Mouse (Mus musculus): ENCODE results near the gene Tldc1. TPM values are rescaled to one million over a fixed set of nuclear protein-coding genes. Genes with fewer than 3 reads are reported as not detected.

The Tldc1 gene
- polyA plus RNA-seq, 1 experiment from 2014 or later = 14.6 TPM

- Histone ChIP-seq H3K4me3 (no peak overlapping the region), H3K4me2 (no peak overlapping the region), H3K9ac (no peak overlapping the region), H3K27me3 (replicated peaks) (no peaks in the 10 kb centered on the region), H3K27ac (ENCODE audit: poor library complexity, severe bottlenecking) (no peak overlapping the region), H3K9me3 (replicated peaks) (no peaks in the 10 kb centered on the region), H3K36me3 (peaks cover 66% of the 10 kb centered on the region), H3K4me1 (replicated peaks) (peaks cover 8% of the 10 kb centered on the region)
- ATAC-seq (ENCODE audit: insufficient number of reproducible peaks, low FRiP score) = no peak
- 65% methylated on average over 22 of the region's 22 CpGs for WGBS
Measured at GRCm38 (mm10) chr8:119765761-119766444, 12.3 kb downstream of the Tldc1 start.

GRCm38 (mm10) chr8:119765311-119765710 lies 12.9 kb downstream of the Tldc1 start:
- ATAC-seq (ENCODE audit: insufficient number of reproducible peaks, low FRiP score) = no peak
- Histone ChIP-seq H3K4me2 (no peak overlapping the region), H3K27ac (ENCODE audit: poor library complexity, severe bottlenecking) (no peak overlapping the region), H3K9me3 (replicated peaks) (no peaks in the 10 kb centered on the region), H3K4me1 (replicated peaks) (peaks cover 8% of the 10 kb centered on the region), H3K36me3 (peaks cover 68% of the 10 kb centered on the region), H3K27me3 (replicated peaks) (no peaks in the 10 kb centered on the region), H3K4me3 (no peak overlapping the region), H3K9ac (no peak overlapping the region)
- 83% methylated on average over 10 of the region's 10 CpGs for WGBS

GRCm38 (mm10) chr8:119762226-119763220 lies 15.7 kb downstream of the Tldc1 start:
- peaks cover 49% of the 10 kb centered on the region for H3K36me3 ChIP-seq
- no peak overlapping the region for H3K27ac ChIP-seq (ENCODE audit: poor library complexity, severe bottlenecking)
- WGBS = 77% methylated on average over 21 of the region's 21 CpGs
- peaks cover 8% of the 10 kb centered on the region for H3K4me1 ChIP-seq (replicated peaks)
- no peaks in the 10 kb centered on the region for H3K27me3 ChIP-seq (replicated peaks)
- H3K9ac ChIP-seq = no peak overlapping the region
- no peak overlapping the region for H3K4me2 ChIP-seq
- no peak overlapping the region for H3K4me3 ChIP-seq
- ATAC-seq (ENCODE audit: insufficient number of reproducible peaks, low FRiP score) = no peak
- H3K9me3 ChIP-seq (replicated peaks) = no peaks in the 10 kb centered on the region

GRCm38 (mm10) chr8:119761692-119762091 lies 16.5 kb downstream of the Tldc1 start:
- H3K9me3 ChIP-seq (replicated peaks) = no peaks in the 10 kb centered on the region
- H3K4me3 ChIP-seq = no peak overlapping the region
- H3K36me3 ChIP-seq = peaks cover 41% of the 10 kb centered on the region
- no peak overlapping the region for H3K4me2 ChIP-seq
- H3K4me1 ChIP-seq (replicated peaks) = peaks cover 12% of the 10 kb centered on the region
- WGBS = 84% methylated on average over 11 of the region's 11 CpGs
- H3K27ac ChIP-seq (ENCODE audit: poor library complexity, severe bottlenecking) = no peak overlapping the region
- no peak for ATAC-seq (ENCODE audit: insufficient number of reproducible peaks, low FRiP score)
- no peak overlapping the region for H3K9ac ChIP-seq
- no peaks in the 10 kb centered on the region for H3K27me3 ChIP-seq (replicated peaks)

- 31% methylated on average over 5 of the region's 5 CpGs for WGBS
- Histone ChIP-seq H3K4me1 (replicated peaks) (peaks cover 20% of the 10 kb centered on the region), H3K4me2 (0 out of 2 replicates have a peak overlapping the region, but pooled peaks have one; percentile 52), H3K9me3 (replicated peaks) (no peaks in the 10 kb centered on the region), H3K27me3 (replicated peaks) (0 out of 2 replicates have a peak, but pooled peaks cover 3% of the 10 kb centered on the region), H3K4me3 (no peak overlapping the region), H3K27ac (ENCODE audit: poor library complexity, severe bottlenecking) (no peak overlapping the region), H3K36me3 (peaks cover 13% of the 10 kb centered on the region), H3K9ac (no peak overlapping the region)
- no peak for ATAC-seq (ENCODE audit: insufficient number of reproducible peaks, low FRiP score)
Measured at GRCm38 (mm10) chr8:119756538-119756937, 21.7 kb downstream of the Tldc1 start.

GRCm38 (mm10) chr8:119756147-119756461 lies 22.1 kb downstream of the Tldc1 start:
- 0 out of 2 replicates have a peak, but pooled peaks cover 3% of the 10 kb centered on the region for H3K27me3 ChIP-seq (replicated peaks)
- peaks cover 9% of the 10 kb centered on the region for H3K36me3 ChIP-seq
- 0 out of 2 replicates have a peak overlapping the region, but pooled peaks have one; percentile 30 for H3K4me3 ChIP-seq
- no peaks in the 10 kb centered on the region for H3K9me3 ChIP-seq (replicated peaks)
- H3K27ac ChIP-seq (ENCODE audit: poor library complexity, severe bottlenecking) = no peak overlapping the region
- H3K4me2 ChIP-seq = peak overlapping the region; percentile 52
- H3K4me1 ChIP-seq (replicated peaks) = peaks cover 20% of the 10 kb centered on the region
- H3K9ac ChIP-seq = no peak overlapping the region
- WGBS = 52% methylated on average over 2 of the region's 2 CpGs
- ATAC-seq (ENCODE audit: insufficient number of reproducible peaks, low FRiP score) = no peak

GRCm38 (mm10) chr8:119755238-119756146 lies 22.7 kb downstream of the Tldc1 start:
- H3K4me2 ChIP-seq = peak overlapping the region; percentile 52
- no peaks in the 10 kb centered on the region for H3K9me3 ChIP-seq (replicated peaks)
- peak overlapping the region; percentile 30 for H3K4me3 ChIP-seq
- H3K27me3 ChIP-seq (replicated peaks) = 0 out of 2 replicates have a peak, but pooled peaks cover 3% of the 10 kb centered on the region
- H3K9ac ChIP-seq = no peak overlapping the region
- 25% methylated on average over 28 of the region's 28 CpGs for WGBS
- peaks cover 3% of the 10 kb centered on the region; the same call in 1 of the 2 replicates for H3K36me3 ChIP-seq
- H3K4me1 ChIP-seq (replicated peaks) = peaks cover 20% of the 10 kb centered on the region
- no peak overlapping the region for H3K27ac ChIP-seq (ENCODE audit: poor library complexity, severe bottlenecking)
- peak; percentile 34; the same call in 1 of the 2 replicates for ATAC-seq (ENCODE audit: insufficient number of reproducible peaks, low FRiP score)

GRCm38 (mm10) chr8:119744604-119745003 lies 33.6 kb downstream of the Tldc1 start:
- H3K36me3 ChIP-seq = no peaks in the 10 kb centered on the region
- WGBS = 40% methylated on average over 4 of the region's 4 CpGs
- no peak overlapping the region for H3K9ac ChIP-seq
- 0 out of 2 replicates have a peak, but pooled peaks cover 3% of the 10 kb centered on the region for H3K27me3 ChIP-seq (replicated peaks)
- ATAC-seq (ENCODE audit: insufficient number of reproducible peaks, low FRiP score) = no peak
- peaks cover 19% of the 10 kb centered on the region; the same call in 1 of the 2 replicates for H3K4me1 ChIP-seq (replicated peaks)
- no peaks in the 10 kb centered on the region for H3K9me3 ChIP-seq (replicated peaks)
- no peak overlapping the region for H3K4me3 ChIP-seq
- peak overlapping the region; percentile 13; the same call in 1 of the 2 replicates for H3K27ac ChIP-seq (ENCODE audit: poor library complexity, severe bottlenecking)
- H3K4me2 ChIP-seq = no peak overlapping the region

GRCm38 (mm10) chr8:119743291-119744026 lies 34.8 kb downstream of the Tldc1 start:
- peaks cover 24% of the 10 kb centered on the region for H3K4me1 ChIP-seq (replicated peaks)
- ATAC-seq (ENCODE audit: insufficient number of reproducible peaks, low FRiP score) = peak; percentile 27; the same call in 1 of the 2 replicates
- H3K27ac ChIP-seq (ENCODE audit: poor library complexity, severe bottlenecking) = no peak overlapping the region
- 49% methylated on average over 13 of the region's 13 CpGs for whole genome bisulfite sequencing
- no peak overlapping the region for H3K4me2 ChIP-seq
- no peak overlapping the region for H3K4me3 ChIP-seq
- H3K9me3 ChIP-seq (replicated peaks) = no peaks in the 10 kb centered on the region
- no peak overlapping the region for H3K9ac ChIP-seq
- H3K36me3 ChIP-seq = no peaks in the 10 kb centered on the region
- H3K27me3 ChIP-seq (replicated peaks) = no peaks in the 10 kb centered on the region

GRCm38 (mm10) chr8:119742409-119742808 lies 35.8 kb downstream of the Tldc1 start:
- no peak overlapping the region for H3K4me2 ChIP-seq
- no peak for ATAC-seq (ENCODE audit: insufficient number of reproducible peaks, low FRiP score)
- H3K4me3 ChIP-seq = no peak overlapping the region
- WGBS = 65% methylated on average over 7 of the region's 7 CpGs
- H3K27ac ChIP-seq (ENCODE audit: poor library complexity, severe bottlenecking) = no peak overlapping the region
- no peak overlapping the region for H3K9ac ChIP-seq
- no peaks in the 10 kb centered on the region for H3K36me3 ChIP-seq
- peaks cover 29% of the 10 kb centered on the region for H3K4me1 ChIP-seq (replicated peaks)
- no peaks in the 10 kb centered on the region for H3K27me3 ChIP-seq (replicated peaks)
- H3K9me3 ChIP-seq (replicated peaks) = no peaks in the 10 kb centered on the region

All from heart, embryonic 12.5 days (tissue).